Mouse (Mus musculus): ENCODE data around the gene Arhgap25.

DNA sequence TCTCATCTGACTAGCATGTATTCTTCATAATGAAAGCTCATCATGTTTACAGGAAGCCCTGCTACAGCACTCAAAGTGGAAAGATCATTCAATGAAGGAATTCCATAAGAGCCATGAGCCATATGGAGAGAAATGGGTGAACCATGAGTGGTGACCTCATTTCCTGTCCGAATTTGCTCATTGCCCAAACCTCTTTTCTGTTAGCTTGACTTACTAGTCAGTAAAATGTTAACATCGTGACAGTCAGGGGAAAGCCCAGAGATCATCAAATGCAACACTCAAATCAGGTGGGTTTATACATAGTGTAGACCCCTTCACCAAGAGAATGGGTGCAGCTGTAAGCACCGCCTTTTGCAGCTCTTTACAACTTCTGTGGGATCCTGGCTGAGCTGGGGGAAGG is 20.7 kb upstream of the Arhgap25 start:
- TF ChIP-seq CTCF (IDR thresholded peaks at IDR 0.05; ENCODE audit: low read depth) (no peak), EP300 (IDR thresholded peaks at IDR 0.05; ENCODE audit: low read depth) (no peak)
